Mouse (Mus musculus): ENCODE results near the gene Apol7e.

- TF ChIP-seq CTCF (IDR thresholded peaks at IDR 0.05; ENCODE audit: extremely low read depth, insufficient read depth, low read length), result no peak
- TF ChIP-seq POLR2A (IDR thresholded peaks at IDR 0.05; ENCODE audit: extremely low read depth, insufficient read depth, low read length), result no peak
These were observed 46.4 kb downstream of the Apol7e start for GRCm38 (mm10) chr15:77745081-77745480.
